ENCODE assay signal across 20 mouse cellular contexts in genomic region chr1:82825256-82825655, GRCm38 (mm10). TPM values are rescaled to one million over a fixed set of nuclear protein-coding genes. Genes with fewer than 3 reads are reported as not detected.
A peak's percentile ranks its signal among the peaks of the same experiment; 100 is the strongest.
DNase-seq lines count a peak whose midpoint lies in the region; ATAC-seq lines count a peak whose summit lies in the region.
"Had no signal": no experiment of that assay in that cellular context is flagged by ENCODE, and none has a peak within 500 bp of the region (broad histone marks: within the 10 kb centered on the region; RNA-seq: fewer than 3 reads in every experiment).

No protein-coding gene starts in this region.

- no peaks in the 10 kb centered on the region for H3K36me3 ChIP-seq in lung, embryonic 15.5 days
- H3K36me3 ChIP-seq in erythroblast, embryonic 14.5 days (ENCODE audit: control insufficient read depth): peaks cover 43% of the 10 kb centered on the region
- H3K36me3 ChIP-seq in liver, embryonic 15.5 days (replicated peaks): no peaks in the 10 kb centered on the region
- H3K36me3 ChIP-seq: embryonic facial prominence, embryonic 10.5 days; hindbrain, embryonic 12.5 days; limb, embryonic 12.5 days; neural tube, embryonic 12.5 days had no signal

- no peak for DNase-seq in lung, postnatal 10 days
- no peak for DNase-seq in kidney, postnatal 14 days
- no peak for DNase-seq in adrenal gland, adult (ENCODE audit: inconsistent age in 2 of 2, low spot score in 1 of 2)
- DNase-seq: cerebellum, adult 11 months; cerebellum, postnatal 25 days; kidney, postnatal 10 days; thymus, adult 2 months had no signal

- no peaks in the 10 kb centered on the region for H3K9me3 ChIP-seq in lung, embryonic 15.5 days
- no peaks in the 10 kb centered on the region for H3K9me3 ChIP-seq in erythroblast, embryonic 14.5 days (ENCODE audit: control insufficient read depth, low read length)
- H3K9me3 ChIP-seq in liver, embryonic 15.5 days (replicated peaks): no peaks in the 10 kb centered on the region
- H3K9me3 ChIP-seq: embryonic facial prominence, embryonic 10.5 days; hindbrain, embryonic 12.5 days; limb, embryonic 12.5 days; neural tube, embryonic 12.5 days had no signal

- H3K4me3 ChIP-seq in lung, embryonic 15.5 days: no peak overlapping the region
- peak overlapping the region; percentile 52 for H3K4me3 ChIP-seq in erythroblast, embryonic 14.5 days (replicated peaks)
- peak overlapping the region; percentile 27 for H3K4me3 ChIP-seq in liver, embryonic 15.5 days (replicated peaks)
- H3K4me3 ChIP-seq: embryonic facial prominence, embryonic 10.5 days; hindbrain, embryonic 12.5 days; limb, embryonic 12.5 days; neural tube, embryonic 12.5 days had no signal

- peaks cover 2% of the 10 kb centered on the region for H3K4me1 ChIP-seq in lung, embryonic 15.5 days
- H3K4me1 ChIP-seq in erythroblast, embryonic 14.5 days (ENCODE audit: control insufficient read depth): peaks cover 96% of the 10 kb centered on the region
- H3K4me1 ChIP-seq in liver, embryonic 15.5 days (replicated peaks): peaks cover 86% of the 10 kb centered on the region
- H3K4me1 ChIP-seq: hindbrain, embryonic 12.5 days; neural tube, embryonic 12.5 days had no signal

- WGBS in lung, embryonic 15.5 days: 78% methylated on average over 2 of the region's 2 CpGs
- 17% methylated on average over 2 of the region's 2 CpGs for WGBS in liver, embryonic 15.5 days (ENCODE audit: insufficient replicate concordance)

- peak; percentile 31; the same call in 1 of the 2 replicates for ATAC-seq in lung, embryonic 15.5 days (ENCODE audit: borderline replicate concordance, extremely low read depth, low FRiP score, low TSS enrichment)
- ATAC-seq in liver, embryonic 15.5 days (ENCODE audit: insufficient read depth): peak; percentile 94
- ATAC-seq in inflammation-experienced regulatory T-cells, adult 6 months: no peak
- ATAC-seq: forebrain, embryonic 16.5 days; lung, postnatal 0 days had no signal

- no peaks in the 10 kb centered on the region for H3K27me3 ChIP-seq in lung, embryonic 15.5 days
- no peaks in the 10 kb centered on the region for H3K27me3 ChIP-seq in erythroblast, embryonic 14.5 days (ENCODE audit: control insufficient read depth)
- no peaks in the 10 kb centered on the region for H3K27me3 ChIP-seq in liver, embryonic 15.5 days
- H3K27me3 ChIP-seq: hindbrain, embryonic 12.5 days; limb, embryonic 12.5 days; neural tube, embryonic 12.5 days had no signal

- H3K27ac ChIP-seq in lung, embryonic 15.5 days: no peak overlapping the region
- peak overlapping the region; percentile 98 for H3K27ac ChIP-seq in liver, embryonic 15.5 days (replicated peaks)
- H3K27ac ChIP-seq: embryonic facial prominence, embryonic 10.5 days; hindbrain, embryonic 12.5 days; limb, embryonic 12.5 days; neural tube, embryonic 12.5 days had no signal

- H3K9ac ChIP-seq in lung, embryonic 15.5 days: no peak overlapping the region
- peak overlapping the region; percentile 56 for H3K9ac ChIP-seq in liver, embryonic 15.5 days
- H3K9ac ChIP-seq: hindbrain, embryonic 12.5 days; limb, embryonic 12.5 days; neural tube, embryonic 12.5 days had no signal

- H3K4me2 ChIP-seq in lung, embryonic 15.5 days: no peak overlapping the region
- H3K4me2 ChIP-seq in liver, embryonic 15.5 days: peak overlapping the region; percentile 61
- H3K4me2 ChIP-seq: hindbrain, embryonic 12.5 days; limb, embryonic 12.5 days; neural tube, embryonic 12.5 days had no signal

RNA-seq across cellular contexts. Expression of gene Agfg1, which starts 14.0 kb away (rescaled TPM):
- 32.1 and 32.3 TPM in 2 replicates for polyA plus RNA-seq in lung, embryonic 15.5 days (2015; fragmentation: Nextera tagmentation; extraction: Ambion mirVana)
- polyA plus RNA-seq in erythroblast, embryonic 14.5 days (2012): 5.0 and 5.5 TPM in 2 replicates
- 46.3 and 46.5 TPM in 2 replicates for polyA plus RNA-seq in liver, embryonic 15.5 days (2015; fragmentation: Nextera tagmentation; extraction: Ambion mirVana)
- polyA plus RNA-seq in inflammation-experienced regulatory T-cells, adult 6 months (2017; shearing (Covaris generic)): 10 to 100 TPM; 32.2 to 33.2 (median 32.6) TPM

RNA-seq across cellular contexts. Expression of gene Gm47791, which starts 54.2 kb away (rescaled TPM):
- not detected in 2 replicates for polyA plus RNA-seq in lung, embryonic 15.5 days (2015; fragmentation: Nextera tagmentation; extraction: Ambion mirVana)
- polyA plus RNA-seq in erythroblast, embryonic 14.5 days (2012): not detected in 2 replicates
- not detected in 2 replicates for polyA plus RNA-seq in liver, embryonic 15.5 days (2015; fragmentation: Nextera tagmentation; extraction: Ambion mirVana)
- polyA plus RNA-seq in inflammation-experienced regulatory T-cells, adult 6 months (2017; shearing (Covaris generic)): not detected
- polyA plus RNA-seq: embryonic facial prominence, embryonic 10.5 days; forebrain, embryonic 16.5 days; heart, postnatal 0 days; hindbrain, embryonic 12.5 days; intestine, embryonic 14.5 days; limb, embryonic 12.5 days; lung, postnatal 0 days; neural tube, embryonic 12.5 days; thymus, adult 2 months; urinary bladder, adult 2 months had no signal

RNA-seq across cellular contexts. Expression of gene Tm4sf20, which starts 57.0 kb away (rescaled TPM):
- polyA plus RNA-seq in lung, embryonic 15.5 days (2015; fragmentation: Nextera tagmentation; extraction: Ambion mirVana): 0.10 TPM in 2 replicates
- not detected in 2 replicates for polyA plus RNA-seq in erythroblast, embryonic 14.5 days (2012)
- polyA plus RNA-seq in liver, embryonic 15.5 days (2015; fragmentation: Nextera tagmentation; extraction: Ambion mirVana): 0.07 and 0.10 TPM in 2 replicates
- polyA plus RNA-seq in inflammation-experienced regulatory T-cells, adult 6 months (2017; shearing (Covaris generic)): 1 to 10 TPM in 1 of 3 experiments, under 1 TPM in 1, not detected in 1; 0.40 to 1.1 TPM
- polyA plus RNA-seq: forebrain, embryonic 16.5 days; heart, postnatal 0 days; hindbrain, embryonic 12.5 days had no signal
